13 mouse cellular contexts compared by ENCODE assay signal in genomic region chr13:43253526-43253925, GRCm38 (mm10). TPM values are rescaled to one million over a fixed set of nuclear protein-coding genes. Genes with fewer than 3 reads are reported as not detected.
DNase-seq lines count a peak whose midpoint lies in the region; ATAC-seq and TF ChIP-seq lines count a peak whose summit lies in the region.
"Had no signal": no experiment of that assay in that cellular context is flagged by ENCODE, and none has a peak within 500 bp of the region (broad histone marks: within the 10 kb centered on the region; RNA-seq: fewer than 3 reads in every experiment).

No protein-coding gene starts in this region.

- no peak overlapping the region for H3K9ac ChIP-seq in liver, embryonic 12.5 days
- no peak overlapping the region for H3K9ac ChIP-seq in liver, postnatal 0 days (replicated peaks)
- no peak overlapping the region for H3K9ac ChIP-seq in kidney, embryonic 16.5 days (replicated peaks; ENCODE audit: low read length)
- H3K9ac ChIP-seq: limb, embryonic 12.5 days had no signal

- no peak for ATAC-seq in liver, embryonic 12.5 days
- ATAC-seq in liver, postnatal 0 days, result no peak
- ATAC-seq in kidney, embryonic 16.5 days (ENCODE audit: low FRiP score, low TSS enrichment), result 0 out of 2 replicates have a peak, but pooled peaks have one; percentile 39
- ATAC-seq: inflammation-experienced regulatory T-cells, adult 6 months had no signal

- H3K4me2 ChIP-seq in liver, embryonic 12.5 days, result no peak overlapping the region
- H3K4me2 ChIP-seq in liver, postnatal 0 days (ENCODE audit: low read depth, low read length), result no peak overlapping the region
- H3K4me2 ChIP-seq in kidney, embryonic 16.5 days (replicated peaks; ENCODE audit: low read depth, low read length), result no peak overlapping the region
- H3K4me2 ChIP-seq: limb, embryonic 12.5 days had no signal

- H3K4me3 ChIP-seq in liver, embryonic 12.5 days, result no peak overlapping the region
- H3K4me3 ChIP-seq in liver, postnatal 0 days (ENCODE audit: low read depth, low read length), result no peak overlapping the region
- H3K4me3 ChIP-seq in brown adipose tissue, adult 24 weeks (ENCODE audit: insufficient read depth, low read depth, low read length), result no peak overlapping the region
- H3K4me3 ChIP-seq in kidney, embryonic 16.5 days (ENCODE audit: low read length), result no peak overlapping the region
- H3K4me3 ChIP-seq: limb, embryonic 12.5 days had no signal

- H3K36me3 ChIP-seq in liver, embryonic 12.5 days, result no peaks in the 10 kb centered on the region
- H3K36me3 ChIP-seq in liver, postnatal 0 days (replicated peaks; ENCODE audit: insufficient read depth, low read length), result no peaks in the 10 kb centered on the region
- H3K36me3 ChIP-seq in kidney, embryonic 16.5 days (ENCODE audit: insufficient read depth, low read length), result no peaks in the 10 kb centered on the region
- H3K36me3 ChIP-seq: limb, embryonic 12.5 days had no signal

- H3K27ac ChIP-seq in liver, embryonic 12.5 days, result 0 out of 2 replicates have a peak overlapping the region, but pooled peaks have one; percentile 7
- H3K27ac ChIP-seq in liver, postnatal 0 days (ENCODE audit: low read depth), result no peak overlapping the region; the same call in 1 of the 2 replicates
- H3K27ac ChIP-seq in brown adipose tissue, adult 24 weeks (replicated peaks; ENCODE audit: low read depth, low read length), result peak overlapping the region; percentile 9; the same call in 1 of the 2 replicates
- peak overlapping the region; percentile 29; the same call in 1 of the 2 replicates for H3K27ac ChIP-seq in kidney, embryonic 16.5 days (ENCODE audit: low read length)
- H3K27ac ChIP-seq: limb, embryonic 12.5 days; macrophage; stomach, postnatal 0 days had no signal

- no peaks in the 10 kb centered on the region for H3K9me3 ChIP-seq in liver, embryonic 12.5 days (replicated peaks)
- no peaks in the 10 kb centered on the region for H3K9me3 ChIP-seq in liver, postnatal 0 days (ENCODE audit: low read length)
- no peaks in the 10 kb centered on the region for H3K9me3 ChIP-seq in kidney, embryonic 16.5 days (ENCODE audit: low read length)
- H3K9me3 ChIP-seq: limb, embryonic 12.5 days had no signal

- peaks cover 38% of the 10 kb centered on the region for H3K4me1 ChIP-seq in liver, embryonic 12.5 days
- H3K4me1 ChIP-seq in liver, postnatal 0 days (ENCODE audit: insufficient read depth), result peaks cover 30% of the 10 kb centered on the region
- peaks cover 28% of the 10 kb centered on the region for H3K4me1 ChIP-seq in brown adipose tissue, adult 24 weeks (ENCODE audit: control insufficient read depth, insufficient read depth, insufficient read length, low read length)
- peaks cover 9% of the 10 kb centered on the region; the same call in 1 of the 2 replicates for H3K4me1 ChIP-seq in kidney, embryonic 16.5 days (ENCODE audit: insufficient read depth, low read length)

- TF ChIP-seq CTCF in liver, postnatal 0 days (IDR thresholded peaks at IDR 0.05; ENCODE audit: low read depth), result no peak

- peaks cover 14% of the 10 kb centered on the region; the same call in 1 of the 2 replicates for H3K27me3 ChIP-seq in liver, embryonic 12.5 days (replicated peaks)
- no peaks in the 10 kb centered on the region for H3K27me3 ChIP-seq in liver, postnatal 0 days (ENCODE audit: insufficient read depth, low read length)
- no peaks in the 10 kb centered on the region for H3K27me3 ChIP-seq in kidney, embryonic 16.5 days (ENCODE audit: insufficient read depth, low read length)
- H3K27me3 ChIP-seq: limb, embryonic 12.5 days had no signal

- peak; percentile 59 for DNase-seq in adrenal gland, adult 2 months
- no peak for DNase-seq in adrenal gland, adult 8-10 months
- no peak for DNase-seq in liver, postnatal 0 days
- DNase-seq in thymus, adult 18-20 months, result no peak
- DNase-seq in urinary bladder, adult 18-20 months (ENCODE audit: low spot score in 2 of 2), result no peak
- DNase-seq: cerebellum, adult 11 months had no signal

- 65% methylated on average over 5 of the region's 5 CpGs for WGBS in liver, embryonic 12.5 days (ENCODE audit: insufficient replicate concordance)
- 65% methylated on average over 5 of the region's 5 CpGs for WGBS in liver, postnatal 0 days (ENCODE audit: insufficient replicate concordance)
- WGBS in kidney, embryonic 16.5 days, result 26% methylated on average over 5 of the region's 5 CpGs

- no peak for TF ChIP-seq EP300 in liver, postnatal 0 days (IDR thresholded peaks at IDR 0.05; ENCODE audit: low read depth)

RNA-seq across cellular contexts. Expression of gene Gfod1, which starts 50.4 kb away (rescaled TPM):
- 10 to 100 TPM in 1 of 2 experiments, 1 to 10 TPM in 1; 8.4 to 10.1 TPM for total RNA-seq in adrenal gland, adult 2 months (2021)
- polyA plus RNA-seq in adrenal gland, adult 2 months (2012; rRNA removed), result 3.0 and 3.3 TPM in 2 replicates
- 10 to 100 TPM in 1 of 4 experiments, 1 to 10 TPM in 3; 8.1 to 10.0 (median 9.0) TPM for total RNA-seq in adrenal gland, adult 8-10 months (2022)
- polyA plus RNA-seq in liver, embryonic 12.5 days (2016; fragmentation: Nextera tagmentation; extraction: Ambion mirVana), result 0.18 and 0.54 TPM in 2 replicates
- 0.58 and 0.81 TPM in 2 replicates for polyA plus RNA-seq in liver, postnatal 0 days (2015; fragmentation: Nextera tagmentation; extraction: Ambion mirVana)
- polyA plus RNA-seq in brown adipose tissue, adult 24 weeks (2012; ENCODE audit: insufficient read depth, insufficient read length, missing spikeins), result 4.4 and 7.7 TPM in 2 replicates
- 0.24 and 0.36 TPM in 2 replicates for polyA plus RNA-seq in kidney, embryonic 16.5 days (2015; fragmentation: Nextera tagmentation; extraction: Ambion mirVana)
